Mouse (Mus musculus) left cerebral cortex, postnatal 4 days (tissue): ENCODE data around the gene Mmp11. TPM values are rescaled to one million over a fixed set of nuclear protein-coding genes. Genes with fewer than 3 reads are reported as not detected.
"Not testable (repeated sequence)": the region's sequence is repeated elsewhere in the genome, so short reads cannot be mapped to it uniquely, and the experiment has no call there.

Experiments
- DNase-seq: peaks from one replicate; pipeline ENCODE4 v3.0.0-alpha.2; 2022
- intact Hi-C: fragments of 180-260 bp; cut with DNase I; formaldehyde crosslinking; loops from one replicate; pipeline ENCODE4 v1.15.1; 2025
- total RNA-seq, 2 experiments: library from RNA; stranded (reverse); gene quantifications; 2 replicates each; pipeline ENCODE4 v1.2.3; 2021

The Mmp11 gene
- total RNA-seq, 2 experiments from 2014 or later: 9.9 to 10.7 TPM

GRCm38 (mm10) chr10:75898846-75899245, 37.5 kb downstream of the Mmp11 start:
- intact Hi-C loops: loop anchor here (5.0 kb wide), 1 partner anchor 53 kb away; the partner anchor contains the start of gene Gm5134
- no peak for DNase-seq

DNA sequence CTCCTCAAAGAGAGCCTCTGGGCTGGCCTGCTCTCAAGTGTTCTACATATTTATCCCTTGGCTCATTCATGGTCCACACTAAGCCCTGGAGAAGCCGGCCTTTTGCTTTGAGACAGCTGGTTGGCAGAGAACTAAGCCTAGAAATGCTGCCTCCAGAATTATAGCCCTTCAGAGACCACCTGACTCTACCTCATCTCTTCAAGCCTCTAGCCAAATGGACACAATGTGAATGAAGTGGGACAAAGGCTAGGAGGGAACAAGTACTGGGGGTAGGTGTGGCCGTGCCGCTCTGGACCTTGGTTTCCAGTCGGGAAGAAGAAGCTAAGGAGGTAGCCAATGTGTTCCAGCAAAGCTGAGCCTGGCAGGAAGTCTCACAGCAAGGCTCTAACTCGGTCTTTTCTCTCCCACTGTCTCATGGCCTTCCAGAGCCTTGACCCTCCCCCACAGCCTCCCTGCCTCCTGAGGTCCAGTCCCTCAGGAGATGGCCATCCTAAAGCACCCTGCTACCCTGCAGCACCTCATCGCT, 38.2 kb downstream of the Mmp11 start:
- intact Hi-C loops: loop anchor here (5.0 kb wide), 1 partner anchor 54 kb away; the partner anchor contains the start of gene Gm5134
- DNase-seq: no peak

DNA sequence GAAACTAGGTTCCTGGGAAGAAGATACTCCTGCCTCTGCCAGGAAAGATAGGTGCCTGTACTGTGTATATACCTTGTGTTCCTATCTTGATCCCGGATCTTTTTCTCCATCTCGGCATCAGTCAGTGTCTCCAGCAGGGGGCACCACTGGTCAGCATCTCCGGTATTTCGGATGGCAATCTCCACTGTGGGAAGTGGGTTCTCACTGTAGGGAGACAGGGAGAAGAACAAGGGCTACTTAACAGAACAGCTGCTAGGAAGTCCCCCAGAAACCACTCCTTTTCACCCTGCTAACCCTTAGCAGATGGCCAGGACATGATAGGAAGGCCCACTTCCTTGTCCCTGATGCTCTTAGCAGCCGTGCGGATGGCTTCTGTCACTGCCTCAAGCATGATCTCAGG, 38.9 kb downstream of the Mmp11 start:
- intact Hi-C loops: loop anchor here (5.0 kb wide), 1 partner anchor 55 kb away; the partner anchor contains the start of gene Gm5134
- DNase-seq: peak; percentile 77

- intact Hi-C loops: loop anchor here (5.0 kb wide), 1 partner anchor 56 kb away; the partner anchor contains the start of gene Gm5134
- DNase-seq: no peak
Observed at GRCm38 (mm10) chr10:75896208-75896607, 40.1 kb downstream of the Mmp11 start.

DNA sequence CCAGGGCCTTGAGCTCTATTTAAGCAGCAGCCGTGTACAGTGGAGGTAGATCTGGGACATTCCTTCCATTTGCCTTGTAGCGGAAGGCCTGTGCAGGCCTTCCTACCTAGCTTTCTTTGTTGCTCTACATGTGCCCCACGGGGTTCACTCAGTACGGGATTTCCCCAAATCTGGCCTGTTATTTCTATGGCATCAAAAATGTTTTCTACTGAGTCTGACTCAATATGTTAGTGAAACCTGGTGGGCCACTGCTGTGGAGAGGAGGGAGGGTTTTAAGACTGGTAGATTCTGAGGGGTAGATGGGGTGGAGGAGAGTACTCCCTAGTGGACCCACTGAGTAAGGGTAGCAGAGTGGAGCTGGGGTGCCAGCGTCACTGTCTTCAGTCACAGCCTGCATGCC, 40.6 kb downstream of the Mmp11 start:
- no peak for DNase-seq
- intact Hi-C loops: loop anchor here (5.0 kb wide), 1 partner anchor 57 kb away; the partner anchor contains the start of gene Gm5134

DNA sequence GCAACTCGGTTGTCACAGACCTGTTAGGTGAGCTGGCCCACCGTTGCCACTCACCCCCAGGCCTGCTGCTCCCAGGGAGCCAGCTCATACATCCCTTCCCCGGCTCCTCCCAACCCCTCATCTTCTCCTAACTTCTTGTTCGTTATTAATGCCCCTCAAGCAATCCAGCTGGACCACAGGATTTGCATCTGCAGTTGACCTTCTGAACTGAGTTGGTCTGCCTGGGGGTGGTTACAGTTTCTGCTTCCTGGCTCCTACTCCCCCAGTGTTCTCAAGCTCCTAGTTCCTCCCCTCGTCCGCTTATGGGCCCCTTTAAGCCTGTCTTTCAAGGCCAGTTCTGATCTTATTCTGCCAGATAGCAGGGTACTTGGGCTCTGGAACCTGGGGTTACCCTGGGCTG, 41.7 kb downstream of the Mmp11 start:
- DNase-seq: no peak
- intact Hi-C loops: no loop called here

- intact Hi-C loops: no loop called here
Observed at GRCm38 (mm10) chr10:75893089-75893750, 43.1 kb downstream of the Mmp11 start, which contains the start of gene Derl3. Derl3 (plus strand) TSS chr10:75893413.

DNA sequence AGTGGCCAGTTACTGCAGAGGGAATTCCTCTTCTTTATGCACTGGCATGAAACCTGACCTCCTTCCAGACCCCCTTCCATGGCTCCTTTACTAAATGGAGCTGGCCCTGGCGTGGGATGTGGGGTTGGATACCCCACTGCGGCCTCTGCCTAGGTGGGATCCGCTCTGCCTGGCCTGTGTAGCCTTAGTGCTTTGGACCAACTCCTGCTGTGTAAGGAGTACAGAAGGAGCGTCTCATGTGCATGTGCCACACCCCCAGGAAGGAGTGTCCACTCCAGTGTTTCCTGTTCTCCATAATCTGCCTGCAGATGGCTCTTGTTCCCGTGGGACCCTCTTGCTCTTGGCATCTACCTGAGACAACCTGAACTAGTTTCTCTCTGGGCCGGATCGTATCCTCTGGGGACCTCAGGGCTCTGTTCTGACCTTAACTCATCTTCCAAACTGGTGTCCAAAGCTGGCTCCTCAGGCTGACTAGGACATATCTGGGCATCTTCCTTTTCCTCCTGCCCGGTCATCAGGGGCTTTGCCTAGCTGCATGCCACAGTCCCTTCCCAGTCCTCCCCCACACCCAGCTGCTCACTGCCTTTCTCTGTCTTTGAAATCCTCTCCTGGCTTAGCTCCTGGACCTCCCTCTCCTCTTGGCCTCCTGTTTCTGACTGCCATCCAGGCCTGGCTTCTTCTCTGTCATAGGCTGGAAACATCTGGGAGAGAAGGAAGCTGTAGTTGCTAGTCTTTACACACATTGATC, 46.7 kb downstream of the Mmp11 start:
- intact Hi-C loops: no loop called here
- peak; percentile 24 for DNase-seq

More at GRCm38 (mm10) chr10:75893089-75893750, 43.1 kb downstream of the Mmp11 start, which contains the start of gene Derl3:
- DNase-seq: peak; percentile 95

GRCm38 (mm10) chr10:75887504-75887903, 48.8 kb downstream of the Mmp11 start:
- DNase-seq, intact Hi-C loops: not testable (repeated sequence)

- DNase-seq: no peak
- intact Hi-C loops: no loop called here
Observed at GRCm38 (mm10) chr10:75884742-75885141, 51.6 kb downstream of the Mmp11 start.

DNA sequence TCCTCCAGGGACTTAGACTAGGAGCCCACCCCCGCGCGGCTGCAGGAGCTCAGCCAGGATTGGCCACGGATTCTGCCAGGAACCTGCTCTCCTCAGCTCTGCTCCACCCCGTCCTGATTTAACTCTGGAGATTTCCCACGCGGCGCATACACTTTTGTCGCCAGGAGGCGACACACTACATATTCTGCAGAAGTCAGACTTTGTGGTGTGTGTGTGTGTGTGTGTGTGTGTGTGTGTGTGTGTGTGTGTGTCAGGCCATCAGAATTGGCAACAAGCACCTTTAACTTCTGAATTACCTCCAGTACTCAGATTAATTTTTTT, 53.1 kb downstream of the Mmp11 start:
- intact Hi-C loops: no loop called here
- peak; percentile 83 for DNase-seq

GRCm38 (mm10) chr10:75882433-75883231, 53.7 kb downstream of the Mmp11 start:
- no peak for DNase-seq
- intact Hi-C loops: no loop called here

DNA sequence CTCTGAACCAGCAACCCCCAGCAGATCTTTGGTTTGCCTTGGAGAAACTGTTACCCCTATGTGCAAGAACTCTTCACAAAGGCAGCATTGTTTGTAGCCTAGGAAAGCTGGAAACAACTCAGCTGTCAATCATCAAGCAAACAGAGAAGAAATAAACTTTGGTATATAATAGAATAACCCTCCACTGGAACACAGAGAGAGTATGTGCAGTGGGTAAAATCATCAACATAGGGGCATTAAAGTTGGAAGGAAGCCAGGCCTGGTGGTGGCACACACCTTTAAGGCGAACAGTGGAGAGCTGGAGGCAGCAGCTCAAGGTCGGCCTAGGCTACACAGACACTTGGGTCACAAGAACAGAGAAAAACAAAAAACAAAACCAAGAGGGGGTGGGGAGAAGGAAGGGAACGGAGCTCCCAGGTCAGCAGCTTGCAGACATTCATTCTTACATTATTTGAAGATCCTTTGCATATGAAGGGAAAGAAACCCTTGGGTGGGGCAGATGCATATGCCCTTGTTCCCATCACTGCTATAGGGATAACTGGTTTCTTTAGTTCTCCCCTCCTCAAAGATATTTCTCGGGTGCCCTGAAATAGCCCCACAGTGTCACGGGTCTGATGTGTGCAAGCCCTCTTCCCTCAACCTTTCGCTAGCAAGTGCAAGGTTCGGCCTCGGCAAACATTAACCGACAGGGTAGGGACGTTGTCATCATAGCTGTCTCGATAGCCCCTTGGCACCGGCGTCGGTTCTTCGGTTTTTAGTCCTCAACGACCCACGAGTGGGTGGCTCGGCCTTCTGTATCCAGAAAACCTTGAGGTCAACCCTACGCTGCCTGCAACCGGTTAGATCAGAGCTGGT, 54.5 kb downstream of the Mmp11 start:
- intact Hi-C loops: no loop called here
- DNase-seq: no peak

DNA sequence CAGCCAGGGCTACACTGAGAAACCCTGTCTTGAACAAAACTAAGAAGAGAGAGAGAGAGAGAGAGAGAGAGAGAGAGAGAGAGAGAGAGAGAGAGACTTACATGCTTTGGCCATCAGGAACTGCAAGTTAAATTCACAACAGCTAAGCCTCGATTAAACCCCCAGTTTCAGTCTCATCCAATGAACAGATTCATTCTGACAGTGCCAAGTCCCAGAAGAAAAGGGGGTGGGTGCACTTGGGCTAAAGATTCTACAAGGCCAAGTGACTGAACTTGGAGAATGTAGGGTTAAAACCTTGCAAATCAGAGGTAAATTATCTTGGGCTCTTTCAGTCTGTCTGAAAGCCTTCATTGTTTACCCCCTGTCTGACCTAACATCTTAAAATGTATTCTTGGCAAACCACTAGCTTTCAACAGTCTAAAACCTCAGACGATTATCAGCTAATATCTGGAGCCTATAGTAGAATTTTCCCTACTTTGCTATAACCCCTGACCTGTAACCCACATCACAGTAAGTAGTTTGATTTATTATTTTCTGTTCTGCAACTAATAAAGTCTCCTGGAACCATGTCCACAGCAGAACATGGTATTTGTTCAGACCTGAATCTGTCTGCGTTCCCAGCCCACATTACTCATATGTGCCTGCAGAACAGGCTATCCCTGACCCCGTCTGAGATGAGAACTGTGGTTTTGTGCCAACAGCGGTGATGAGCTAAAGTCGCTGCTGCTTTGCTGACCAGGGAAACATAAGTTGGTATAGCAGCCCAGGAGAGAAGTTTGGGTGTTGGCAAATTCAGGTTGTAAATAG, 55.3 kb downstream of the Mmp11 start:
- no peak for DNase-seq
- intact Hi-C loops: no loop called here

DNA sequence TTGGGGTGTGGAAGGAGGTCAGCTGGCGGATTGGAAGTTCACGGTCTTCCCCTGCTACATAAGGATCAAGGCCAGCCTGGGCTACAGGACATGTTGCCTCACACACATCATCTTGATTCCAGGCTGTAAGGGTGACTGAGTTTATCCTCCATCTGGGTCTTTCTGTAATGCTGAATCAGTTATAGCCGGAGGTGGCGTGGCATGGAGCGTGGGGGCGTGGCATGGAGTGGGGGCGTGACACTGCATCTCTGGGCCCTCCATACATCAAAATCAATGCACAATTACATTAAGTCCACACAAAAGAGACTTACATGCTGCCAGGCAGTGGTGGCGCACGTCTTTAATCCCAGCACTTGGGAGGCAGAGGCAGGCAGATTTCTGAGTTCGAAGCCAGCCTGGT, 55.9 kb downstream of the Mmp11 start:
- intact Hi-C loops: no loop called here
- DNase-seq: no peak

DNA sequence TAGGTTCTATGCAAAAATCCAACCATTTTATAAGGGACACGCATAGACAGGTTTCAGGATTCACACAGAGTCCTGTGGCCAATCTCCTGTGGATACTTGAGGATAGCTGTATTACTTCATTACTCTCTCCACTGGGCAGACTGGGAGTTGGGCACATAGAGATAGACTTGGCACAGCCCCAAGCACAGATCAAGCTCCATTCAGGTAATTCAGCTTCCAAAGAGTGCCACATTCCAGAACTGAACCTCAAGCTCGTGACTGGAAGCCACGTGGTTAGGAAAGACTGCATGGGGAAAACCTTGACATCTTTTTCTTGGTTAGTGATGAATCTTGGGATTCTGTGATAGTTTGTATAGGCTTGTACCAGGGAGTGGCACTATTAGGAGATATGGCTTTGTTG, 57.5 kb downstream of the Mmp11 start:
- no peak for DNase-seq
- intact Hi-C loops: no loop called here

- DNase-seq: no peak
- intact Hi-C loops: no loop called here
Observed at GRCm38 (mm10) chr10:75873543-75874170, 62.6 kb downstream of the Mmp11 start.
